Mouse (Mus musculus) midbrain, embryonic 16.5 days (tissue): ENCODE measurements around the gene Mat2a. TPM values are rescaled to one million over a fixed set of nuclear protein-coding genes. Genes with fewer than 3 reads are reported as not detected.

Experiments used
- ATAC-seq: fragments of 200-750 bp; cut with Nextera tagmentation; 2 replicates; pipeline ENCODE4 v1.8.0; 2017; ENCODE audit warnings: moderate TSS enrichment
- H3K27ac ChIP-seq: fragments of 300-500 bp; sonication (generic); 2 replicates; pipeline ENCODE4 v1.5.1; 2014; ENCODE audit warnings: mild to moderate bottlenecking, low read length, mixed read lengths
- H3K27me3 ChIP-seq: fragments of 300-500 bp; sonication (generic); 2 replicates; pipeline ENCODE4 v1.6.1; 2014; ENCODE audit warnings: low read depth, low read length, mixed read lengths; ENCODE audit not compliant: control insufficient read depth, insufficient read depth
- H3K36me3 ChIP-seq: fragments of 300-500 bp; sonication (generic); 2 replicates; pipeline ENCODE4 v1.6.1; 2014; ENCODE audit warnings: mild to moderate bottlenecking, low read length, moderate library complexity, mixed read lengths; ENCODE audit not compliant: control insufficient read depth, insufficient read depth
- H3K4me1 ChIP-seq: fragments of 300-500 bp; sonication (generic); 2 replicates; pipeline ENCODE4 v1.6.1; 2014; ENCODE audit warnings: mild to moderate bottlenecking, low read length, mixed read lengths; ENCODE audit not compliant: control insufficient read depth, insufficient read depth
- H3K4me2 ChIP-seq: fragments of 300-500 bp; sonication (generic); 2 replicates; pipeline ENCODE4 v1.6.1; 2014; ENCODE audit warnings: mild to moderate bottlenecking, low read length, mixed read lengths
- H3K4me3 ChIP-seq: fragments of 300-500 bp; sonication (generic); 2 replicates; pipeline ENCODE4 v1.5.1; 2014; ENCODE audit warnings: low read depth, mild to moderate bottlenecking, low read length, moderate library complexity, mixed read lengths
- H3K9ac ChIP-seq: fragments of 300-500 bp; sonication (generic); 2 replicates; pipeline ENCODE4 v1.6.1; 2014; ENCODE audit warnings: low read depth, low read length, mixed read lengths
- H3K9me3 ChIP-seq: fragments of 300-500 bp; sonication (generic); replicated peaks from 2 replicates; pipeline ENCODE4 v1.6.1; 2014; ENCODE audit warnings: mild to moderate bottlenecking, low read length, mixed read lengths; ENCODE audit not compliant: control insufficient read depth, poor library complexity, severe bottlenecking
- WGBS: fragments of 180-500 bp; shearing (Covaris S2); extraction: QIAGEN DNeasy Blood & Tissue Kit; methylation state at CpG from one replicate; pipeline ENCODE4 v1.1.7; 2014; 5-methylcytosine and 5-hydroxymethylcytosine counted together
- polyA plus RNA-seq: library from polyadenylated mRNA; unstranded; fragments of >200 nt; fragmentation: Nextera tagmentation; extraction: Ambion mirVana; gene quantifications from 2 replicates; pipeline ENCODE4 v1.2.1, GENCODE M21; 2015

Mat2a gene
- polyA plus RNA-seq, 1 experiment from 2014 or later = 348 TPM

DNA sequence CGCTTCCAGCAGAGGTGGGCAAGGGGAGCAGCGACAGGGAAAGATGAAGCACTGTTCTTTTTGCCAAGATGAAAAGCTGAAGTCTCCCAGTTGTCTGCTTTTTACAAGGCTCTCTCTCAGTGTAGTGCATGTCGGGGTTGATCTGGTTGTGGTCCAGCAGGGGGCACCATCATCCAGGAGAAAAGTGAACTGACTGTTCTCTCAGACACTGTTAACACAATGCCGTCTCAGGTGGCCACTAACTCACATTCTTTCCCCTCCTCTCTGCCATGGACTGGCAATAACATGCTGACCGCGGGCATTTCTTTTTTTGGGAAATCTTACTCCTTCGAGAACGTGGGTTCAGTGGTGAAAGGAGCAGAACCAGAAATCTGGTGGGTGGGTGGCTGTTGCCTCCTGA lies 11.3 kb downstream of the Mat2a start:
- Histone ChIP-seq H3K4me3 (no peak overlapping the region), H3K4me1 (no peaks in the 10 kb centered on the region), H3K9me3 (no peaks in the 10 kb centered on the region), H3K36me3 (peaks cover 33% of the 10 kb centered on the region), H3K27ac (no peak overlapping the region), H3K9ac (no peak overlapping the region), H3K4me2 (no peak overlapping the region), H3K27me3 (no peaks in the 10 kb centered on the region)
- ATAC-seq = peak; percentile 85
- WGBS = 30% methylated on average over 8 of the region's 8 CpGs

GRCm38 (mm10) chr6:72425646-72426045 lies 13.7 kb downstream of the Mat2a start:
- H3K36me3 ChIP-seq = peaks cover 35% of the 10 kb centered on the region
- H3K9me3 ChIP-seq = no peaks in the 10 kb centered on the region
- H3K27ac ChIP-seq = no peak overlapping the region
- H3K4me2 ChIP-seq = no peak overlapping the region
- H3K27me3 ChIP-seq = no peaks in the 10 kb centered on the region
- no peak overlapping the region for H3K4me3 ChIP-seq
- H3K9ac ChIP-seq = no peak overlapping the region
- H3K4me1 ChIP-seq = no peaks in the 10 kb centered on the region
- no peak for ATAC-seq
- WGBS = 93% methylated on average over 11 of the region's 11 CpGs

DNA sequence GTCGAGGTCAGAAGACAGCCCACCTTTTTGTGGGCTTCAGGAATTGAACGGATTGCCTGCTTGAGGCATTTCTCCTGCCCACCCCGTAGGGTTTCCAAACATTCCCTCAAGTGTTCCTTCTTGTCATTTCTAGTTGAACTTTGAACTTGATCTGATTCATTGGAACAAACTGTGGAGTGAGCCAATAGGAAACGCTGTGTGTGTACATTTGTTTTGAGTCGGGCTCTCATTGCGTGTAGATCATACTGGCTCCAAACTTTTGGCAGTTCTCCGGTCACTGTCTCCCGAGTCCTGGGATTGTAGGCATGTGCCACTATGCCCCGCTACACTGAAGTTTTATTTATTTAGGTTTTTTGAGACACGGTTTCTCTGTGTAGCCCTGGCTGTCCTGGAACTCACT lies 18.5 kb downstream of the Mat2a start:
- no peak for ATAC-seq
- Histone ChIP-seq H3K27ac (no peak overlapping the region), H3K4me2 (no peak overlapping the region), H3K27me3 (no peaks in the 10 kb centered on the region), H3K9ac (no peak overlapping the region), H3K9me3 (no peaks in the 10 kb centered on the region), H3K4me1 (no peaks in the 10 kb centered on the region), H3K36me3 (peaks cover 43% of the 10 kb centered on the region), H3K4me3 (no peak overlapping the region)
- 96% methylated on average over 10 of the region's 10 CpGs for WGBS

GRCm38 (mm10) chr6:72419806-72420205 lies 19.6 kb downstream of the Mat2a start:
- Histone ChIP-seq H3K4me1 (peaks cover 8% of the 10 kb centered on the region), H3K9ac (no peak overlapping the region), H3K4me3 (no peak overlapping the region), H3K27me3 (no peaks in the 10 kb centered on the region), H3K27ac (no peak overlapping the region), H3K9me3 (no peaks in the 10 kb centered on the region), H3K36me3 (peaks cover 32% of the 10 kb centered on the region), H3K4me2 (no peak overlapping the region)
- ATAC-seq = no peak
- 73% methylated on average over 1 of the region's 1 CpGs for WGBS

DNA sequence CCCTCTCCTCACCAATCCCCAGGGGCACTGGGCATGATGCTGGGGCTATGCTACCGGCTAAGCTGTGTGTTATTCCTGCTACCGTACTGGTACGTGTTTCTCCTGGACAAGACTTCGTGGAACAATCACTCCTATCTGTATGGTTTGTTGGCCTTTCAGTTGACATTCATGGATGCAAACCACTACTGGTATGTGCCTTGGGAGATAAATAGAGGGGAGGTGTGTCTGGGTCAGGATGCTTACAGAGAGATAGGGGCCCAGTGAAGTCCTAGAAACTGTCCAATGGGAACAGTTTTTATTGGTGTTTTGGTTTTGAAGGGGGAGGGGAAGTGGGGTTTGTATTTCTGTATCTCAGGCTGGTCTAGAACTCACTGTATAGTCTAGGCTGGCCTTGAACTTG lies 21.1 kb downstream of the Mat2a start:
- Histone ChIP-seq H3K4me1 (peaks cover 15% of the 10 kb centered on the region), H3K9me3 (no peaks in the 10 kb centered on the region), H3K9ac (no peak overlapping the region), H3K27ac (no peak overlapping the region), H3K27me3 (no peaks in the 10 kb centered on the region), H3K4me2 (no peak overlapping the region), H3K36me3 (peaks cover 19% of the 10 kb centered on the region), H3K4me3 (no peak overlapping the region)
- WGBS = 93% methylated on average over 4 of the region's 4 CpGs
- ATAC-seq = no peak

DNA sequence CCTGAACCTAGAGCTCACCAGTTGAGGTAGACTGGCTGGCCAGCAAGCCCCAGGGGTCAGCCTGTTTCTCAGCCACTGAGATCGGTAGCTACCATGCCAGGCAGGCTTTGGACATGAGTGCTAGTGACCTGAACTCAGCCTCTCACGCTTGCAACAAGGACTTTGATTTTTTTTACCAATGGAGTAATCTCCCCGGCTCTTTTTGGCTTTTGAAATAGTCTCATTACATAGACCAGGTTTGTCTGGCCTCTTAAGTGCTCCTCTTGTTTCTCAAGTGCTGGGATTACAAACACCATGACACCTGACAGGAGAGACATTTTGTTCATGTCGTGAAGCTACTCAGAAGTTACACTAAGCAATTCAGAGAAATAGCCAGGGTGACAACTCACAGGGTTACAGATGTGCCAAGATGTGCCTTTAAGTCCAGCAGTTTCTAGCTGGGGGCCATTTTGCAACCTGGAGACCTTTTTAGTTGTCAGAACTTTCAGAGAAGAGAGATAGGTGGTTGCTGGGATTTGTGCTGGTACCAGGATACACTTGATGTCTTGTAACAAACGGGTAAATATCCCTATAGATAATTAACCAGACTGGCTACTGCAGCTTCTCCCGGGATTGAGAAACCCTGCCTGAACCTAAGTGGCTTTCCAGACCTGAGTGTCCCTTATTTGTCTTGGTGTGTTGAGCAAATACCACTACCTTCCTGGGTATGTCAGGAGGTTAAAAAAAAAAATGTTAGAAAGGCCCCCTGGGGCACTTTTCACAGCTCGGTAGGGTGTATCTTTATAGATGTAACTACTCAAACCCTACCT lies 23.2 kb downstream of the Mat2a start:
- no peak for ATAC-seq
- H3K4me3 ChIP-seq = no peak overlapping the region
- no peaks in the 10 kb centered on the region for H3K9me3 ChIP-seq
- H3K4me2 ChIP-seq = no peak overlapping the region
- WGBS = 86% methylated on average over 7 of the region's 7 CpGs
- H3K9ac ChIP-seq = no peak overlapping the region
- peaks cover 15% of the 10 kb centered on the region for H3K4me1 ChIP-seq
- H3K27ac ChIP-seq = no peak overlapping the region
- no peaks in the 10 kb centered on the region for H3K27me3 ChIP-seq
- peaks cover 17% of the 10 kb centered on the region for H3K36me3 ChIP-seq

GRCm38 (mm10) chr6:72415181-72415580 lies 24.2 kb downstream of the Mat2a start:
- H3K4me3 ChIP-seq = peak overlapping the region; percentile 89
- H3K9ac ChIP-seq = 0 out of 2 replicates have a peak overlapping the region, but pooled peaks have one; percentile 92
- ATAC-seq = no peak
- 87% methylated on average over 5 of the region's 5 CpGs for WGBS
- no peaks in the 10 kb centered on the region for H3K9me3 ChIP-seq
- peaks cover 15% of the 10 kb centered on the region for H3K4me1 ChIP-seq
- H3K4me2 ChIP-seq = peak overlapping the region; percentile 85
- H3K36me3 ChIP-seq = peaks cover 15% of the 10 kb centered on the region
- no peak overlapping the region for H3K27ac ChIP-seq
- H3K27me3 ChIP-seq = no peaks in the 10 kb centered on the region

GRCm38 (mm10) chr6:72414076-72414756 lies 25.1 kb downstream of the Mat2a start, which contains the start of gene Ggcx:
Ggcx (plus strand) TSS chr6:72414308.
- Histone ChIP-seq H3K4me3 (peak within 1 kb of the TSS; percentile 89), H3K9me3 (no peaks in the 10 kb centered on the region), H3K36me3 (peaks cover 14% of the 10 kb centered on the region), H3K27me3 (no peaks in the 10 kb centered on the region), H3K27ac (peak within 1 kb of the TSS; percentile 74), H3K4me2 (peak within 1 kb of the TSS; percentile 85), H3K9ac (peak within 1 kb of the TSS; percentile 92), H3K4me1 (peaks cover 15% of the 10 kb centered on the region)
- peak; percentile 96 for ATAC-seq
- WGBS = 2% methylated on average over 33 of the region's 33 CpGs

GRCm38 (mm10) chr6:72410518-72410917 lies 28.8 kb downstream of the Mat2a start:
- Histone ChIP-seq H3K4me3 (no peak overlapping the region), H3K4me2 (no peak overlapping the region), H3K36me3 (no peaks in the 10 kb centered on the region), H3K4me1 (peaks cover 14% of the 10 kb centered on the region), H3K9me3 (no peaks in the 10 kb centered on the region), H3K27ac (no peak overlapping the region), H3K9ac (no peak overlapping the region), H3K27me3 (no peaks in the 10 kb centered on the region)
- 82% methylated on average over 7 of the region's 7 CpGs for WGBS
- no peak for ATAC-seq
